Mouse (Mus musculus): Measurements from ENCODE around the gene Cldn9. TPM values are rescaled to one million over a fixed set of nuclear protein-coding genes. Genes with fewer than 3 reads are reported as not detected.

Gene Cldn9
- polyA plus RNA-seq, 1 experiment from 2014 or later = not detected

GRCm38 (mm10) chr17:23651363-23651762 lies 32.5 kb downstream of the Cldn9 start:
- Histone ChIP-seq H3K4me3 (ENCODE audit: inconsistent target) (no peak overlapping the region), H3K27ac (no peak overlapping the region), H3K79me2 (ENCODE audit: inconsistent target) (no peaks in the 10 kb centered on the region), H3K36me3 (ENCODE audit: inconsistent target) (no peaks in the 10 kb centered on the region)
- WGBS (ENCODE audit: missing documents) = 66% methylated on average over 6 of the region's 6 CpGs

- Histone ChIP-seq H3K4me3 (ENCODE audit: inconsistent target) (no peak overlapping the region), H3K36me3 (ENCODE audit: inconsistent target) (no peaks in the 10 kb centered on the region), H3K27ac (no peak overlapping the region), H3K79me2 (ENCODE audit: inconsistent target) (no peaks in the 10 kb centered on the region)
- WGBS (ENCODE audit: missing documents) = 84% methylated on average over 10 of the region's 10 CpGs
Measured at GRCm38 (mm10) chr17:23645894-23646293, 37.9 kb downstream of the Cldn9 start.

GRCm38 (mm10) chr17:23644613-23645495 lies 39.0 kb downstream of the Cldn9 start, which contains the start of gene Mmp25:
TSS of gene Mmp25 (minus strand) at chr17:23645277.
- H3K27ac ChIP-seq = no peak within 1 kb of the TSS
- WGBS (ENCODE audit: missing documents) = 4% methylated on average over 58 of the region's 58 CpGs
- no peaks in the 10 kb centered on the region for H3K79me2 ChIP-seq (ENCODE audit: inconsistent target)
- H3K36me3 ChIP-seq (ENCODE audit: inconsistent target) = no peaks in the 10 kb centered on the region
- peak within 1 kb of the TSS; percentile 27; the same call in 1 of the 2 replicates for H3K4me3 ChIP-seq (ENCODE audit: inconsistent target)

Other genes starting within 250 kb of the Cldn9 start
- gene Vmn2r117, start 204.3 kb downstream of the Cldn9 start, polyA plus RNA-seq (2018) = not detected in 3 replicates
- gene Zfp213, start 119.8 kb downstream of the Cldn9 start, polyA plus RNA-seq (2018) = 1.9 to 4.8 TPM (median 3.4 TPM) in 3 replicates
- 0.16 to 0.60 TPM (median 0.52 TPM) in 3 replicates for gene Zfp13, start 84.5 kb downstream of the Cldn9 start, polyA plus RNA-seq (2018)
- gene Zscan10, start 83.2 kb downstream of the Cldn9 start, polyA plus RNA-seq (2018) = not detected in 3 replicates
- 0.14 to 0.56 TPM (median 0.25 TPM) in 3 replicates for gene Mmp25, start 38.7 kb downstream of the Cldn9 start, polyA plus RNA-seq (2018)
- gene Bicdl2, start 23.5 kb downstream of the Cldn9 start, polyA plus RNA-seq (2018) = not detected in 3 replicates
- gene Hcfc1r1, start 10.4 kb downstream of the Cldn9 start, polyA plus RNA-seq (2018) = 90.7 to 174 TPM (median 112 TPM) in 3 replicates
- 11.0 to 17.8 TPM (median 16.3 TPM) in 3 replicates for gene Thoc6, start 10.1 kb downstream of the Cldn9 start, polyA plus RNA-seq (2018)
- 3.2 to 12.0 TPM (median 5.7 TPM) in 3 replicates for gene Tnfrsf12a, start 6.6 kb downstream of the Cldn9 start, polyA plus RNA-seq (2018)
- gene Cldn6, start 4.8 kb downstream of the Cldn9 start, polyA plus RNA-seq (2018) = not detected in 3 replicates
- not detected in 3 replicates for gene 1520401A03Rik, start 38.8 kb upstream of the Cldn9 start, polyA plus RNA-seq (2018)
- gene Pkmyt1, start 42.3 kb upstream of the Cldn9 start, polyA plus RNA-seq (2018) = 2.0 to 9.0 TPM (median 2.7 TPM) in 3 replicates
- gene Paqr4, start 56.8 kb upstream of the Cldn9 start, polyA plus RNA-seq (2018) = 6.4 to 12.8 TPM (median 6.5 TPM) in 3 replicates
- gene Kremen2, start 61.8 kb upstream of the Cldn9 start, polyA plus RNA-seq (2018) = not detected in 3 replicates
- 15.5 to 20.8 TPM (median 19.7 TPM) in 3 replicates for gene Flywch1, start 87.6 kb upstream of the Cldn9 start, polyA plus RNA-seq (2018)
- gene Flywch2, start 102.1 kb upstream of the Cldn9 start, polyA plus RNA-seq (2018) = 0.43 to 1.8 TPM in 2 of 3 replicates, not detected in the other
- 101 to 166 TPM (median 130 TPM) in 3 replicates for gene Srrm2, start 106.5 kb upstream of the Cldn9 start, polyA plus RNA-seq (2018)
- gene Elob, start 145.1 kb upstream of the Cldn9 start, polyA plus RNA-seq (2018) = 177 to 422 TPM (median 330 TPM) in 3 replicates
- not detected in 3 replicates for gene Prss33, start 152.0 kb upstream of the Cldn9 start, polyA plus RNA-seq (2018)
- not detected in 3 replicates for gene Prss32, start 159.8 kb upstream of the Cldn9 start, polyA plus RNA-seq (2018)
- gene Prss41, start 160.1 kb upstream of the Cldn9 start, polyA plus RNA-seq (2018) = not detected in 3 replicates
- not detected in 3 replicates for gene Prss21, start 184.0 kb upstream of the Cldn9 start, polyA plus RNA-seq (2018)
- not detected in 3 replicates for gene Dcpp1, start 196.8 kb upstream of the Cldn9 start, polyA plus RNA-seq (2018)
- not detected in 3 replicates for gene Dcpp2, start 196.9 kb upstream of the Cldn9 start, polyA plus RNA-seq (2018)
- gene Dcpp3, start 233.4 kb upstream of the Cldn9 start, polyA plus RNA-seq (2018) = not detected in 3 replicates